ENCODE assay signal across 8 mouse cellular contexts in the genomic region with DNA sequence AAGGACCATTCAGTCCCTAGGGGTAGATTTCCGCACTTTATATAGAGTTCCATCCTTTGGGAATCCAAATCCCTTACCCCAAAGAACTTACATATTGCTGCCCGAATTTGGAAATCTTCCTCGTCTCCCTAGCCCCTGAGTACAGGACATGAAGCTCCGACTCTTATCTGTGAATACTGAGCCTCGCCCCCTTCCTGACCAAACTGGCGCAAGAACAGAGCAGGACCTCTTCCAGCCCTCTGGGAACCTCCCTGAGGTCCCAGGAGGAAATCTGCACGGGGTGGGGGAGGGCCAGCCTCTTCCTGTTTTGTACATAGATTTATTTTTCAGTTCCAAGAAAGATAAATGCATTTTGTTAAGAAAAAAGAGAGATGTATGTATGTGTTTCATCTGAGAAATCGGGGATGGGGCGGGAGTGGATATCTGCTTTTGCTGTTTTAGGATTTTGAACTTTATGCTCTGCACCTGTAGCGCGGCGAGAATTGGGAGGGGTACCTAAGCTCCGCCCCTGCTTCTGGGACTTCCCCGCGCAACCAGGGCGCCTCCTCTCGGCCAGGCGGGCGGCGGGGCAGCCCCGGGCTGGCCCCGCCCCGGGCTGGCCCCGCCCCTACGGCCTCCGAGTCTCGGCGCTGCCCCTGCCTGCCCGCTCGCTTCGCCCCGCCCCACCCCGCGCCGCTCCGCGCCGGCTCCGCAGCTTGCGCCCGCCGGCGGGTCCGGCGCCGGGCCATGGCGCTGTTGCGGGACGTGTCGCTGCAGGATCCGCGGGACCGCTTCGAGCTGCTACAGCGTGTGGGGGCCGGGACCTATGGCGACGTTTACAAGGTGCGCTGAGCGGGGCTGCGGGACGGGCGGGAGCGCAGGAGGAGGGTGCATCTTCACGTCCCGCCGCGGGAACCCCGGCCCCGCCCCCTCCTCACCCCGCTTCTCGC. TPM values are rescaled to one million over a fixed set of nuclear protein-coding genes. Genes with fewer than 3 reads are reported as not detected.
DNase-seq lines count a peak whose midpoint lies in the region; ATAC-seq and TF ChIP-seq lines count a peak whose summit lies in the region.

A gene (plus strand): TSS at position 612 of the 929 bp plus-strand sequence.

- 4% methylated on average over 64 of the region's 72 CpGs for WGBS in intestine, postnatal 0 days
- 8% methylated on average over 72 of the region's 72 CpGs for WGBS in limb, embryonic 10.5 days
- 7% methylated on average over 71 of the region's 72 CpGs for WGBS in midbrain, embryonic 11.5 days

- H3K9me3 ChIP-seq in intestine, postnatal 0 days (ENCODE audit: control insufficient read depth) = no peaks in the 10 kb centered on the region
- H3K9me3 ChIP-seq in limb, embryonic 10.5 days (replicated peaks) = no peaks in the 10 kb centered on the region
- H3K9me3 ChIP-seq in midbrain, embryonic 11.5 days (ENCODE audit: control insufficient read depth, low read length) = no peaks in the 10 kb centered on the region

- H3K27me3 ChIP-seq in intestine, postnatal 0 days (replicated peaks; ENCODE audit: control insufficient read depth, insufficient read depth, low read length) = no peaks in the 10 kb centered on the region
- H3K27me3 ChIP-seq in limb, embryonic 10.5 days (ENCODE audit: low read depth, poor library complexity, severe bottlenecking) = no peaks in the 10 kb centered on the region
- no peaks in the 10 kb centered on the region for H3K27me3 ChIP-seq in midbrain, embryonic 11.5 days (ENCODE audit: control insufficient read depth, insufficient read depth, low read length)

- peak; percentile 57 for TF ChIP-seq CTCF in intestine, postnatal 0 days (IDR thresholded peaks at IDR 0.05; ENCODE audit: low read depth)

- peak within 1 kb of the TSS; percentile 100 for H3K4me2 ChIP-seq in intestine, postnatal 0 days (replicated peaks; ENCODE audit: low read depth)
- H3K4me2 ChIP-seq in midbrain, embryonic 11.5 days = peak within 1 kb of the TSS; percentile 78

- peak within 1 kb of the TSS; percentile 21; the same call in 1 of the 2 replicates for H3K27ac ChIP-seq in intestine, postnatal 0 days (ENCODE audit: low read depth, low read length)
- peak within 1 kb of the TSS; percentile 81 for H3K27ac ChIP-seq in limb, embryonic 10.5 days
- no peak within 1 kb of the TSS for H3K27ac ChIP-seq in midbrain, embryonic 11.5 days (ENCODE audit: low read depth, low read length)

- ATAC-seq in granulocyte monocyte progenitor cell, adult 5-6 weeks (replicated peaks; ENCODE audit: poor library complexity, severe bottlenecking) = peak; percentile 61
- ATAC-seq in intestine, postnatal 0 days = peak; percentile 82
- ATAC-seq in midbrain, embryonic 11.5 days (ENCODE audit: low FRiP score) = peak; percentile 79

- H3K9ac ChIP-seq in intestine, postnatal 0 days (ENCODE audit: low read depth, low read length) = peak within 1 kb of the TSS; percentile 63
- H3K9ac ChIP-seq in midbrain, embryonic 11.5 days (ENCODE audit: low read length) = peak within 1 kb of the TSS; percentile 64

- H3K36me3 ChIP-seq in intestine, postnatal 0 days (ENCODE audit: control insufficient read depth, insufficient read depth) = peaks cover 51% of the 10 kb centered on the region
- H3K36me3 ChIP-seq in limb, embryonic 10.5 days = peaks cover 79% of the 10 kb centered on the region
- H3K36me3 ChIP-seq in midbrain, embryonic 11.5 days (ENCODE audit: control insufficient read depth, insufficient read depth, low read length) = peaks cover 12% of the 10 kb centered on the region

- DNase-seq in adrenal gland, adult 8-10 months = peak; percentile 76
- DNase-seq in embryo, embryonic 11.5 days (ENCODE audit: low read depth, low spot score) = peak; percentile 56
- peak; percentile 82 for DNase-seq in limb, embryonic 10.5 days (ENCODE audit: low spot score)
- DNase-seq in midbrain, embryonic 11.5 days (ENCODE audit: low spot score, missing footprints) = peak; percentile 97
- peak; percentile 65 for DNase-seq in right cerebral cortex, postnatal 4 days
- DNase-seq in urinary bladder, postnatal 4 days (ENCODE audit: low spot score in 2 of 2) = peak; percentile 81 to 86

- H3K4me3 ChIP-seq in intestine, postnatal 0 days (ENCODE audit: low read depth, low read length) = peak within 1 kb of the TSS; percentile 72
- H3K4me3 ChIP-seq in limb, embryonic 10.5 days = peak within 1 kb of the TSS; percentile 82
- peak within 1 kb of the TSS; percentile 49 for H3K4me3 ChIP-seq in midbrain, embryonic 11.5 days (ENCODE audit: low read depth, low read length)

- H3K4me1 ChIP-seq in intestine, postnatal 0 days (replicated peaks; ENCODE audit: control insufficient read depth, insufficient read depth, low read length) = no peaks in the 10 kb centered on the region
- H3K4me1 ChIP-seq in limb, embryonic 10.5 days = peaks cover 51% of the 10 kb centered on the region
- H3K4me1 ChIP-seq in midbrain, embryonic 11.5 days (ENCODE audit: control insufficient read depth, insufficient read depth, low read length) = peaks cover 13% of the 10 kb centered on the region

RNA-seq across cellular contexts. Expression of the gene that starts here (rescaled TPM):
- total RNA-seq in adrenal gland, adult 8-10 months (2022) = 10 to 100 TPM; 40.6 to 81.6 (median 61.5) TPM
- total RNA-seq in granulocyte monocyte progenitor cell, adult 5-6 weeks (2014; fragmentation: Nextera tagmentation) = 50.7 and 54.7 TPM in 2 replicates
- 26.1 and 30.6 TPM in 2 replicates for total RNA-seq in granulocyte monocyte progenitor cell, adult 5-6 weeks (2017)
- 4.1 and 4.3 TPM in 2 replicates for polyA plus RNA-seq in intestine, postnatal 0 days (2015; fragmentation: Nextera tagmentation; extraction: Ambion mirVana)
- 10.4 and 15.2 TPM in 2 replicates for polyA plus RNA-seq in limb, embryonic 10.5 days (2016; fragmentation: Nextera tagmentation; extraction: Ambion mirVana)
- 6.2 and 8.6 TPM in 2 replicates for polyA plus RNA-seq in midbrain, embryonic 11.5 days (2014; fragmentation: Nextera tagmentation; extraction: Ambion mirVana)
